Mouse (Mus musculus): ENCODE measurements at regions not wholly inside any gene's neighbourhood (a gene's known extent, or its start where the extent isn't known, plus 50 kb on each side); places are given as distances from the start of the nearest gene placed in this dataset.

GRCm38 (mm10) chr4:82092296-82093230 is 613.0 kb downstream of the Nfib start:
- no peak for DNase-seq (ENCODE audit: low read depth, low spot score)

DNA sequence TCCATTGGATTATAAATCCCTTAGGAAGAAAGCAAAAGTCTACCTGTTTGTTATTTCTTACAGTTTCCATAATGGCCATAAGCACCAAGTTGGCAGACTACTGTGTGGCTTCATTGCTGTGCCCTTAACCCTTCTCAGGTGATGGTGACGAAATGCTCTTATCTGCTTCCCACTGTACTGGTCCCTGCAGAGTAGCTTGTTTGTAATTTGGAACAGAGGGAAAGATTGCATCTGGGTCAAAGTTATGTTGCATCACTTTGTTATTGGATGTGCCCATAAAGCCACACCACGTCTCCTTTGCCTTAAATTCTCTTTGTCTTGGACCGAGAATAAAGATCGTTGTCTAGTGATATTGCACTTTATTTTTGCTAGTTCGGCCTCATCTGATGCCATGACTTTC is 615.9 kb downstream of the Nfib start:
- no peak for DNase-seq (ENCODE audit: low read depth, low spot score)

GRCm38 (mm10) chr4:82083519-82083918 is 622.0 kb downstream of the Nfib start:
- DNase-seq (ENCODE audit: low read depth, low spot score) = no peak

DNA sequence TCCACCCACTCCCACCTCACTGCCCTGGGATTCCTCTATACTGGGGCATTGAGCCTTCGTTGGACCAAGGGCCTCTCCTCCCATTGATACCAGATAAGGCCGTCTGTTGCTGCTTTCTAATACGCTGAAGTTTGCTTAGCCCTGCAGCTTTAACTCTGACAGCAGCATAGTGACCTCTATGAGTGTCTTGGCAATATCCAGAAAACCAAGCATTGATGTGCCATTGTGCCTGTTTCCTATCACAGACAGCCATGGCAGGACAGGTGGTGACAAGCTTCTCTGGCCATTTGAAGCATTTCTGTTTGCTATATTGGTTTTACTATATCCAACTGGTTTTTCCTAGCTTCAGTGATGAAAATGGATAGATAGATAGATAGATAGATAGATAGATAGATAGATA is 625.4 kb upstream of the Mpdz start:
- no peak for DNase-seq (ENCODE audit: low read depth, low spot score)

DNA sequence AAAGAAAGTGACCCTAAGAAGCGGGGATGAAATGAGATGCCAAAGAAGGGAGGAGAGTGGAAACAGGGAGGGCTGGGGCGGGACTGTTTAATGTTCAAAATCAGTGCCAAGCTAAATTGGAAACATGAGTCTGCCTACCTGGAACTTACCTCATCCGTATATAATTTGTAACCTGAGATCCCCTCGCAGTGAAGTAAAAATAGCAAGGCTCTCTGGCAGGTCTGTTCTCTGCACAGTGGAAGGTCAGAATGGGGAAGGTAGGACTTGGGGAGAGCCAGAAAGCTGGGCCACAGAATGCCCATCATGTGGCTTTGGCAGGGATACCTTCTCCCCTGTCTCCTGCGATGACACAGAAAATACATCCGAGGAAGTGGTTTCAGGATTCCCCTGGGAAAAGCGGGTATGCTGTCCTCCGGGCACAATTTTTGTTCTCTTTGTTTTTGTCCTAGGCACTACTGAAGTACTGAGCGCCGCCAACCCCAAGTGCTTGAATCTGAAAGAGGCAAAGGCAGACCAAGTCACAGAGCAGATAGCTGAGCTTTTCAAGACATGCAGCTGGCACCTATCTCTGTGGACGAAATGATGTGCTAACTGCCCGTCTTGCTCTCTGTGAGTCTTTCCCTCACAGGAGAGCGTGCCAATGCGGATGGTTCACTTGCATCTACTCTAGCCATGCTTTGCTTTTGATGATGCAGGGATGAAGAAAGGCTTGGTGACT is 623.2 kb upstream of the Mpdz start:
- DNase-seq (ENCODE audit: low read depth, low spot score) = no peak

GRCm38 (mm10) chr4:82062726-82063125 is 620.1 kb upstream of the Mpdz start:
- no peak for DNase-seq (ENCODE audit: low read depth, low spot score)

DNA sequence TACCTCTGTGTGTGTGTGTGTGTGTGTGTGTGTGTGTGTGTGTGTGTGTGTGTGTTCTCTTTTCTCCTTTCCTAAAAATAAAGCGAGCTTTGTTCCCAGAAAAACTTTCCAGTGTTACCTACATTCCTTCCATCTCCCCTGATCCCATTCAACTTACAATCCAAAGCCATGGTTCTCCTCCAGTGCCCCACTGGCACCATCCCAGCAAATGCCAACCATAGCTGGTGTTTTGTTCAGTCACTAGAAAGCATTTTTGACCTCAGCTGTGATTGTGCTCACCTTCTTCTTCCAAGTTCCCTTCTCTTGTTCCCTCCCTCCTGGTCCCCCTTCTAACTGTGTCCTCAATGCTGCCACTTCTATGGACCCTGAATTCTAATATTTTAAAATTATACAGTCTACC is 614.1 kb upstream of the Mpdz start:
- no peak for DNase-seq (ENCODE audit: low read depth, low spot score)

DNA sequence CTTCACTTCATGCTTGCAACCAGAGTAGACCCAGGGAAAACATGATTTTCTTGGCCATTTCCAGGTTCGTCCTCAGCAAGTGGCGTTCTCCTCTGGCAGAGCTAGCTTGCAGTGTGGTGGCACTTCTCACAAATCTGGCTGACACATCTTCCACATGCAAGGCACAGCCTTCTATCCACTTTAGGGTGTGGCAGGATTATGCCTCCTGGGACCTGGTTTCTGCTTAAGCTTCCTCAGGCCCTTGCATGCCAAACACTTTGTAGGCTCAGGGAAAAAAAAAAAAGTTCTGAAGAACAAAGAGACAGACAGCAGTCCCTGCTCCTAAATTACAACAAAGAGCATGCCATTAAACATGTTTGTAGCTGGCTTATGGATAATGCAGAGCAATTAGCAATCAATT is 605.6 kb upstream of the Mpdz start:
- no peak for DNase-seq (ENCODE audit: low read depth, low spot score)

DNA sequence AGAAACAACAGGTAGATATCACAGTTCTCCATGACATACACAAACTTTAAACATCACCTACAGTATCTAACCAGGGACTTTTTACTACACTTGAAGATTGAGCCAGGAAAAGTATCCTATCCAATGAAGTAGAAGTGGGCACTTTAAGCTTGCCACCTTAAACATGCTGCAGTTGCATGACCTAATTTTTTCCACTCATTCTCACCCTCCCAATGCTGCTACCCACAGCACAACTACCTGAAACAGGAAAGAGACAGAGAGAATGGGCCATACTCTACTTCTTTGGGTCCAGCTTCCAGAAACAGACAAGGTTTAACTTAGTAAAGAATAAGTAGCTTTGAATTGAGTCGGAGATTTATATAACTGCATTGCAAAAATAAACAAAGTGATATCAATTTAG is 594.9 kb upstream of the Mpdz start:
- no peak for DNase-seq (ENCODE audit: low read depth, low spot score)

GRCm38 (mm10) chr4:82035074-82035703 is 592.6 kb upstream of the Mpdz start:
- no peak for DNase-seq (ENCODE audit: low read depth, low spot score)

GRCm38 (mm10) chr4:82029237-82029636 is 586.6 kb upstream of the Mpdz start:
- DNase-seq (ENCODE audit: low read depth, low spot score) = no peak

GRCm38 (mm10) chr4:82027447-82027881 is 584.8 kb upstream of the Mpdz start:
- DNase-seq (ENCODE audit: low read depth, low spot score) = no peak

DNA sequence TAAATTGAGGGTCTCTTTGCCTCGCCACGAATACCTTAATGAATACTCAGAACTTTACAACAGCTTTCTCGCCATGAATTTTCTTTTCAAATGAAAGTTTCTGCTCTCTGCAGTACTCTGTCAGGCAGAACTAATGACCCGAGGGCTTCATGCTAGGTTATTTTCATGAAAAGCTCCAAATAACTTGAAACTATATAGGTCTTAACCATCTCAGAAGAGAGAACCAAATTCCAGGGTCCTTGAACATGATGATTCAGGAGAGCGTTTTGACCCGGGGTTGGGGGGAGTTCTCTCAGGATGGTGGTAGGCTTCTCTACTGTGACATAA is 558.8 kb upstream of the Mpdz start:
- no peak for DNase-seq (ENCODE audit: low read depth, low spot score)

DNA sequence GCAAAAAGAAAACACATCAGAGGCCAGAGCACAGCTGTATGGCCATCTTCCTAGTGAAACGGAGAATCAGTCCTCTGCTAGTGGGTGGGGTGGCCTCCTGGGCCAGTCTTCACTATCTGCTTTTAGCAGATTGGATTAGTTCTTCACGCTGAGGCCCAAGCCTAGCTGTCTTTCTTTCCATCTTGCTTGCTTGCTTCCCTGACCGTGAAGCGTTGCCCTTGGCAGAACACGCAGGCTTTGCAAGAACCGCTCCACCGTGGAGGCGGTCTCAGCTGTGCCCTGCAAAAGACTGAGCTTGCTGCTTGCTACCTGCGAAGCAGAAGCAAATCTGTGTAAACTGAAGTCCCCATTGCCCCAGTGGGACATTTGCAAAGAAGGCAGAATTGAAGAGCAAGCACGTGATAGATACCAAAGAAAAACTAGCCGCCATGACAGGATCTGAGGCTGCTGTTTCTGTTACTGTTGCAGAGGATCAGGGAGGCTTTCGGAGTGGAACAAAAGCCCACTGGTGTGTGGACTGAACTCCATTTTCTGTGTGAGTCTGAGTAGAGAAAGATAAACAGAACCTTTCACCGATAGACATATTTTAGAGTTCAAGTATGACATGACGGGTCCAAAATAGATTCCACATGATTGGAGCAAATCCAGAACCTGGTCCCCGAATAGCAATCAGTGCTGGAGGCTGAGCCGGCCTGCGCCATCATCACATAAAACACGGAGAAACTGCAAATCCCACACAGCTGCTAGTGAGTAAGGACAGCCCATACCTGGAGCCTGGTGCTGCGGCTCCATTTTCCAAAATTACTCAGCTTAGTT is 558.2 kb upstream of the Mpdz start:
- DNase-seq (ENCODE audit: low read depth, low spot score) = no peak

GRCm38 (mm10) chr4:81999654-82000314 is 557.2 kb upstream of the Mpdz start:
- no peak for DNase-seq (ENCODE audit: low read depth, low spot score)

DNA sequence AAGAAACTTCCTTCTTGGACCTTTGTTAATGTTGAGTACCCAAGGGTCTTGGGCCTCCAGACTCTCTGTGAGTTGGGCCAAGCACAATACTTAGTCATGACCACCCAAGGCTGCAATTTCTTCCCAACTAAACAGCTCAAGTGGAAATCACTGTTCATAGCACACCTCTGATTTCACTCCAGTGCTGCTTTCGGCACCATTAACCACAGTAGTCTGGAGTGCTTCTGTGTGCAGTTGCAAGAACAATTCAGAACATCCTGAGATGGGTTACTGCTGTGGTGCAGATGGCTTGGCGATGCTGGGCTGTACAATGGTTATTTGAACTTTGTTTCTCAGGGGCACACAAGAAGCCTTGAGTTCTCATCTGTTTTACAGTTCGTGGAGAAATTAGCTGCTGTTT is 556.5 kb upstream of the Mpdz start:
- DNase-seq (ENCODE audit: low read depth, low spot score) = no peak

- no peak for DNase-seq (ENCODE audit: low read depth, low spot score)
These were observed 553.8 kb upstream of the Mpdz start for GRCm38 (mm10) chr4:81996445-81996844.

DNA sequence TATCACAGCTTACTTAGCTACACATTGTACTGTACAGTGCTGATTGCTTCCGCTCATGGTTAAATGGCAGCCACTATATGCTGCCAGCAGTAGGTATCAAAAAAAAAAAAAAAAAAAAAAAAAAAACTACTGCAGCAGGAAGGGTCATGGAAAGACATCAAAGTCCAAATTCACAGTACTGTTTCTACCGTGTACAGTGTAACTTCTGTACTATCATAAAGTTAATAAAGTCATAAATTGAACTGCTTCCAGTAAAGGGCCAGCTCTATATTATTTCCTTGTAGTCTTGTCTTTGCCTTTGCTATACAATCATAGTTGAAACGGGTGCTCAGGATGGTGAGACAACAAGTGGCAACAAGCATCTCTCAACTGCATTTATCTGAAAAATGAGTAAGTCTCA is 552.6 kb upstream of the Mpdz start:
- no peak for DNase-seq (ENCODE audit: low read depth, low spot score)

DNA sequence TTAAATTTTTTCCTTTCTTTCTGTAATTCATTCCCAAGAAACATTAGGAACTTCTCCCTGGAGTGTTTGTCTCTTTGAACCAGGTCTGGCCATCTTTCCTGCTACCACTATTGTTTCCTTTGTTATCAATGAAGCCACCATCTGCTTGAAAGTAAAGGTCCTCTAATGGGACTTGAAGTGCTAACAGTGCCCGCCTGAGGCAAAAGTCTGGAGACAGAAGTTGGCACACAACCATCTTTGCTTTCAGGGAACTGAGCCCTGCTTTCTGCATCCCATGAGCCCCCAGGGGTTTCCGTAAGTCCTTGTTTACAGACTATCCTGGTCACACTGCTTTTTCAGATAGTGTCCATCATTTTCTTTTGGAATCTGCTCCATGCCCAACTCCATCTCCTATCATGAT is 546.2 kb upstream of the Mpdz start:
- DNase-seq (ENCODE audit: low read depth, low spot score) = no peak

DNA sequence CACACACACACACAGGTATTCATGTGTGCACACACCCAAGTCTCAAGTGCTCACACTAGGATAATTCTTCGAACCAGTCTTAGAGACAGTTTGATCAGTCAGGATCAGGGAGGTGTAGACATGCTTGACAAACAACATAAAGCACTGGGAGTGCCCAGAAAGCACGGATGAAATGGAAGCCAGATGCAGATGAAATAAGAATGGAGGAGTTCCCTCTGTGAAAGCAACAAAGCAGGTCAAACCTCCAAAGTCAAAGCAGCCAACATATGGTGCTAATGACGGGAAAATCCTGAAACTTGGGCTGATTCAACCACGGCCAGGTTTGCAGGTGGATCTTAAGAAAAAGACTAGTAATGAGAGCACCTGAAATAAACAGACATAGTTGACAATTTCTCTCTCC is 544.0 kb upstream of the Mpdz start:
- DNase-seq (ENCODE audit: low read depth, low spot score) = no peak

GRCm38 (mm10) chr4:81981811-81982210 is 539.2 kb upstream of the Mpdz start:
- no peak for DNase-seq (ENCODE audit: low read depth, low spot score)

Measured in ES-CJ7 (cell line).